Mouse (Mus musculus) retina, postnatal 7 days (tissue): Measurements from ENCODE around the gene Bbc3.
"Not testable (repeated sequence)": the region's sequence is repeated elsewhere in the genome, so short reads cannot be mapped to it uniquely, and the experiment has no call there.

Experiments
- DNase-seq: peaks from one replicate; pipeline ENCODE4 v3.0.0-alpha.2; 2012; ENCODE audit warnings: low read depth, low spot score

Bbc3 gene

DNA sequence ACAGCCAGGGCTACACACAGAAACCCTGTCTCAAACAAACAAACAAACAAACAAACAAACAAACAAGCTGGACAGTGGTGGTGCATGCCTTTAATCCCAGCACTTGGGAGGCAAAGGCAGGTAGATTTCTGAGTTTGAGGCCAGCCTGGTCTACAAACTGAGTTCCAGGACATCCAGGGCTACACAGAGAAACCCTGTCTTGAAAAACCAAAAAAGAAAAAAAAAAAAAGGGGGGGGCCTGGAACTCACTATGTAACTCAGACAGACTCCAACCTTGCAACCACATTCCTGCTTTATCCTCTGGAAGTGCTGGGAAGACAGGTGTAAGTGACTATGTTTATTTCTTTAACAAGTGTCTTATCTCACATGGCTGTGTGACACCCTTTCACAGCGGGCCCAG, at the start of gene Bbc3:
Gene Bbc3, plus strand, starts transcription at position 301 of the 400 bp plus-strand sequence.
- not testable (repeated sequence) for DNase-seq

DNA sequence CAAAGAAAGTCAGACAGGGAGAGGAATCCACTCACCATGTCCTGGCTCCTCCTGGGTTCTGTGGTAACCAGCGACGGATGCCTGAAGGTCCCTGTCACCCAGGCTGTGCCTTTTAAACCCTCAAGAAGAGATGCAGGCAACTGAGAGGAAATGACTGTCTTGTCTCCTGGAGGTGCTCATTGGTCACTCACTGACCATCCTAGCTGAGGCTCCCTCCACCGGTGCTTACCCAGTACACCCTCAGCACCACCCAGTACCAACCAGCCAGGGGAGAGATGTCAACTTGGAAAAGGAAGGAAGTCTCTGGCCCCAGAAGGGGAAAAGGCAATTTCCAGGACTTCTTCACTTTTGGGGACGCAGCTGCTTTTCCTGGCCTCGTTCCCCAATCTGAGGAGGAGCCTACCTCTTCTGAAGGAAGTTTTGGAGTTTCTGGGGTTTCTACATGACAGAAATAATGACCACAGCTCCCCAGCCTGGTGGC, 49.0 kb upstream of the Bbc3 start, which contains the start of gene C5ar1:
Gene C5ar1, minus strand, starts transcription at position 431 of the 481 bp plus-strand sequence.
- DNase-seq: no peak

DNA sequence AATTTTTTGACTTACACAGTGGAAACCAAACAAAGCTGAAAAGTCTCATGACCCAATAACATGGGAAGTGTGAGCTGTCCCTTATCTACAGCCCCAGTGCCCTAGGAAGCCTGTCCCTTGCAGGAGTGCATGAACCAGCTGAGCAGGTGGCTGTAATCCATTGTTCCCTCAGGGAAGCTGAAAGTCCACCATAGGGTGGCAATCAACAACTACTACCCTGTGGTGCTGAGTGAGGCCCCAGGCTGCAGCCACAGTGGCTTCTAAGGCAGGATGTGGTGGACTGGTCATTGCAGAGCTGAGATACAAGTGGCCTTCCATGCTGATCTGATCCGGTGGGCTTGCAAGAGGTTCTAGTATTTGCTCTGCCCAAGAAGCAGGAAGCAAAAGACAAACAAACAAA, 47.1 kb upstream of the Bbc3 start:
- DNase-seq: no peak

DNA sequence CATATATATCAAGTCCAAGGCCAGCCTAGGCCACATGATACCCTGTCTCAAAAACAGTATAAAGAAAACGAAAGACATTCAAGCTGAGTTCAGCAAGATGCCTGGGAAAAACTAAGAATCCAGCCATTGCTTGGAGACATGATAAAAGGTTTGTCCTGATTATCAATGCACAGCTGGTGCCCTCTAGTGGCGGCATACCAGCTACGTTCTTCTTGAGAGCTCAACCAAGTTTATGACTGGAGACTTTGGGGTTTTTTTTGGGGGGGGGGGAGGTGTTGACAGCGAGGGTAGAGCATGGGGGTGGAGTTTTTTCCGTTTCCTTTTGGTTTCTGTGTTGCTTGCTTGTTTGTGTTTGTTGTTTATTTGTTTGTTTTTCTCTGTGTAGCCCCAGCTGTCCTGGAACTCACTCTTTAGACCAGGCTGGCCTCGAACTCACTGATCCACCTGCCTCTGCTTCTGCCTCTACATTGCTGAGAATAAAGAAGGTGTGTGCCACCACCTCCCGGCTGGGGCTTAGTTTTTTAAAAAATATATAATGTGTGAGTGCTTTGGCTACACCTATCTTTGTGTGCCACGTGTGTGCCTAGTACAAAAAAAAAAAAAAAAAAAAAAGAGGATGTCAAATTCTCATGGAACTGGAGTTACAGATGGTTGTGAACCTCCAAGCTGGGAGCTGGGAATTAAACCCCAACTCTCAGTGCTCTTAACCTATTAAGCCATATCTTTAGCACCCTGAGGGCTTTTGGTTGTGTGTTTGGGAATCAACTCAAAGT, 45.0 kb upstream of the Bbc3 start:
- peak; percentile 63 for DNase-seq

DNA sequence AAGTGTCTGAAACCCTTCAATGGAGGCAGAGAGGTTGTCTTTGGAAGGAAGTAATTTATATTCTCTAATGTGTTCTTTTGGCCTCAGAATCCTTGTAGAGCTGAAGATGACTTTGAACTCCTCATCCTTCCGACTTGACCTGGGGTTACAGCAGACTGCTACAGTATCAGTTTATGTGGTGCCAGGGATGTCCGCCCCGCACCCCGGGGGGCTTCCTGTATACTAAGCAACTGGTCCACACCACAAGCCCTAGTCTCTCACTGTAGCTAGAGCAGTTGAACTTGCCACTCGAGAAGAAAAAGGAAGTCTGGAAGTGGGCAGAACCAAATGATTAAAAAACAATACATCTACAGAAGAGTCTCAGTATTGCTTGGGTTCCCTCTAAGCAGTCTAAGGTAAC, 44.4 kb upstream of the Bbc3 start:
- no peak for DNase-seq

DNA sequence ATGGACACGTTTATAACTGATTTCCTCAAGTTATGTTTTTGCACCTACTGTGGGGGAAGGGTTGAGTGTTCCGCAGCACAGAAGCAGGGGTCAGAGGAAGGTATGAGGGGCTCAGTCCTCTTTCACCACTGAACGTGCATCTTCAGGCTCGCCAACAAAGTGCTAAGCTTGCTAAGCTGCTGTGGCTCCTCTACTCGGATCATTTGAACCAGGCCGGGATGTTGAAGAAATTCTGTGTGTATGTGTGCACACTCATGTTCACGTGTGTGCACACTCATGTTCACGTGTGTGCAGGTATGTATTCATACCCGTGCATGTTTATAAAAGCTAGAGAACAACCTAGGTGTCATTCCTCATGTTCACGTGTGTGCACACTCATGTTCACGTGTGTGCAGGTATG, 42.3 kb upstream of the Bbc3 start:
- no peak for DNase-seq

DNA sequence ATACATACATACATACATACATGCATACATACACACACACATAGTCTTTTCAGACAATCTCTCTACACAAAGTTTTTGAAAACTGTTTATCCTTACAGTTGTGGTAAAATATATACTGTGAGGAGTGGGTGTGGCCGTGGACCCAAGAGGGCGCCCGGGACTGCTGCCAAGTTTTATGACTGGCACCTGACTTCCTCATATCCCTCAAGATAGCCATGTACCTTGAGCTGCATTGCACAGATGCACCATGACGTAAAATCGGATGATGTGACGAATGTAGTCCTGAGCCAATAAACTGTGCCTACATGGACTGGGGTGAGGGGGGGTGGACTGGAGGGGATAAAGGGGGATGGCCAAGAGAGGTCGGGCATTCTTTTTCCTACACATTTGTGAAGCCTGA, 41.6 kb upstream of the Bbc3 start:
- DNase-seq: not testable (repeated sequence)

DNA sequence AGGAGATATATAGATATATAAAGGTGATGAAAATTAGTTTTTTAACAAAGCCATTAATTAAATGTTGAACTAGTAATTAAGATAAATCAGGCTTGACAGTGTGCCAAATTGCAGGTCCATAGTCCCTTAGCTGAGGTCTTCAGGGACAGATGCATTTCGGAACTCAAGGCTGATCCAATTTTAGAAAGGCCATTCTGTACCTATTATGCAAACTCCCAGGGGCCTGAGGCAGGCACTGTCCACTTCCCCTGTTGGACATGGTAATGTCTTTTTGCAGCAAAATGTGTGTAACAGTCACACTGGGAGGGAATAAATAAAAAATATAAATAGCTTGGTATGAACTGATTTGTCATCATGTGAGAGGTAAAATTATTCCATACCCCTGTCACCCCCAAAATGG, 37.1 kb upstream of the Bbc3 start:
- no peak for DNase-seq

DNA sequence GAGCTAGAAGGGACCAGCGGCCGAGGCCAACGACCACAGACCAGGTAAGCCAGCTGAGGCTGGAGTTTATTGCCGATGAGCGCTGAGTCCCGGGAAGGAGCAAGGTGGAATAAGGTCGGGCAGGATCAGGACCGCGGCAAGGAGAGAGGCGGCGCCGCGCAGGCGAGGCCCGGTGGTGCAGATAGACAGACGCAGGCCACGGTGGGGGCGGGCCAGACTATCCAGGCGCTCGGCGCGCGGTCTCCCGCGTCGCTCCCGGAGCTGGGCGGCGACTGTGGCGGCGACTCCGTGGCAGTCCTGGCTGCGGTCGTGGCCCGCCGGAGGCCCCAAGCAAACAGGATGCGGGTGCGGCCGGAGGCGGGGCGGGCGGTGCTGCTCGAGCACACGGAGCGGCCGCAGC, 35.5 kb upstream of the Bbc3 start:
- DNase-seq: peak; percentile 52

DNA sequence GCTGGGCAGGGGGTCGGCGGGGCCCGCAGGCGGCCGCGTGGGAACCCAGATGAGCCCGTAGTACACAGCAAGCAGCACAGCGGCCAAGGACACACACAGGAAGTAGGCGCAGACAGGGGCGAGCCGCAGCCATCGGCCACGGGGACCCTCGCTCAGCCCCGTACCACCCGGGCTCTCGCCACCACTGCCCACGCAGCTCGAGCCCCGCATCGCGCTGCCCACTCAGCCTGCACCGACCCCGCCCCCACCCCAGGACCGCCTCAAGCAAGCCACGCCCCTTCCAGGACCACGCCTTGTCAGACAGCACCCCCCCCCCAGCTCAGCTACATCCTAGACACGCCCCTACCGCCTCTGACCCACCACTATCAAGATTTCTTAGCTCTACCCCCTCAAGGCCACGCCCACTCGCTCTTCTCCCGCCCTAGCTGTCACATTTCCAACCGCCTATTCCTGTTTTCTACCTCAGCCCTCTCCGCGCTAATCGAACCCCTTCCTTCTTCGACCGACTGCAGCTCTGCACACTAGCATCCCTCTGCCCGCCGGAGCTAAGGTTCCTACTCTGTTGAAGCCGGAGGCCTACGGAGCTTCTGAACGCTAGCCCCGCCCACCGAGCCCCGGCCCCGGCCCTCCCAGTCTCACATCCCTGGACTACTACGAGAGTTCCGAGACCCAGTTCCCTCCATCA, 35.0 kb upstream of the Bbc3 start, which contains the start of gene Inafm1:
Gene Inafm1, minus strand, starts transcription at position 537 of the 685 bp plus-strand sequence.
- peak; percentile 72 for DNase-seq

DNA sequence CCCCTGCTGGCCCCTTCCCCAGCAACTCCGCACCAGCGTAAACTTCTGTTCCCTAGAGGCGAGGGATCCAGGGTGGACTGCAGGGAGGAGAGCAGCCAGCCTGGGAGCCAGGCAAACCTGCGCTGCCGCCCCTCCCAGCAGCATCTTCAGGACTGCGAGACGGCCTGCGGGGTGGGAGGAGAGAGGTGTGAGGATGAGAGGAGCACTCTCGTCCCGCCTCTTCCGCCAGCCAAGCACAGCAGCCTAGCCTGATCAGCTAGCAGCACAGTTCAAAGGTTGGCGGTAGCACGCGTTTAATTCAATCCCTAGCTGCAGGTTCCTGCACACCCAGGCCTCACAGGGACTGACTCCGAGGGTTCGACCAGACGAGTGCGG, 34.4 kb upstream of the Bbc3 start:
- peak; percentile 46 for DNase-seq

DNA sequence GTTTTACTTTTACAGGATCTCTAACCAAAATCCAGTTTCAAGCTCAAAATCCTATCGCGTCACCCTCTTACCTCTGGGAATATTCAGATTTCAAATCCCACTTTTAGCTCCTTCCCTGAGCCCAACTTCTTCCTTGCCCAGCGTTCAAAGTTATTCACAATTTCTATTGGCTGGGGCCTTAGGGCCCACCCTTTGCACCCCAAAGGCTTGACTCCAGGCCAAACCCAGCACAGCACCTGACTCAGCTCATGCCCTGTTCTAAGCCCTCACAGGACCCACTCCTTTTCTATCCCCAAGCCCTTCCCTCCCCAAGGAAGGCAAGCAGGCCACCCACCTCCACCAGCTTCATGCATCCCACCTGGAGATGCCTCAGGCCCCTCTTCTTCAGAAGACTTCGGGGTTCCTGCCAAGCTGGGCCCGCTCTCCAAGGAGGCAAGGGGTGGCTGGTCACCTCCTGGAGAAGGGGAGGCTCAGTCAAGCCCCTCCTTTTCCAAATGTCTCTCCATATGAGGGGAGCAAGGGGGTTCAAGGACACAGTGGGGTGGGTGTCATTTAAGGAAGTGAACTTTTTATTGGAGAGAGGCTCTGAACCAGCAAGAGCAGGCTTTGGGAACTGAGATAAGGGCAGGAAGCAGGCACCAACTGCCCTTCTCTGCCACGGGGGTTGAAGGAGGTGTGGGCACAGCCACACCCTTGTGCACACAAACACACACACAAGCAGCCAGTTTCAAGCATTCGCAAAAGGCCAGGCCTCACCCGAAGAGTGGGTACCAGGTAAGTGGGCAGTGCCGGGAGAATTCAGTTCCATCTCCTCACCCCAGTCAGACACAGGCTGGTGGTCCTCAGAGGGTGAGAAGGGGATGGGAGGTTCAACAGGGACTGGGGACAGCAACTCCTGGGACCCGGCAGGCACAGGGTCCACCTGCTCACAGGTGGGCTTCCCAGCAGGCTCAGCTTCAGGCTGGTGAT, 33.0 kb upstream of the Bbc3 start:
- DNase-seq: no peak

DNA sequence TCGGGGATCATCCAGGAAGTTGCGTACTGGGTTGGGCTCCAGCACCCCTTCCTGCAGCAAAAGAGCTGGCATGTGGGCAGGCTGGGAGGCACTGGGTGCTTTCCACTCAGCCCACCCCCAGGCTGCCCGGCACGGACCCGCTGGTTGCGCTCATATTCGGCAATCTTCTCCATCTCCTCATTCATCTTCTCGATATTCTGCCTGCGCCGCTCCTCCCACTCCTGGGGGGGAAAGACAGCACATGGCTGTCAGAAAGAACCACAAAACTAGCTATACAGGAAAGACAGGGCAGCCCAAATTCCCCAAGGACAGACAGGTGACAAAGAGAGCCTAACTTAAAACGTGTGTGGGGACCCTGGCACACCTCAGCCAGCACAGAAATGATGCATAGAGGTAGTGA, 27.5 kb upstream of the Bbc3 start:
- DNase-seq: no peak

DNA sequence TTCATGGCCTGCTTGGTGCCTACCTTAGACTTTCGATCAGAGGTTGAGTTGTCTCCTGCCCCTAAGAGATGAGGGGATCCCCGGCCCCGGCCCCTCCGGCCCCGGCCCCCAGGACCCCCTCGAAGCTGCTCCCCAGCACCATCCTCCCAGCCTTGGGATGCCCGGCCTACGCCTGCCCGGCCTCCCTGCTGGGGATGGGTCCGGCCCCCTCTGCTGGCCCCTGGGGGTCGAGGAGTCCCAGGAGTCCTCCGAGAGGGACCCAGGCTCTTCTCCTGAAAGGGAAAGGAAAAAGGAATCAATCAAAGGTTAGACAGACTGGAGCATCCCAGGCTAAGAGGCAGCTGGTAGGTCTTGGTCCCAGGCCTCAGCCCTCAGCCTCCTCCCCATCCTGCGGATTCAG, 25.9 kb upstream of the Bbc3 start:
- no peak for DNase-seq

DNA sequence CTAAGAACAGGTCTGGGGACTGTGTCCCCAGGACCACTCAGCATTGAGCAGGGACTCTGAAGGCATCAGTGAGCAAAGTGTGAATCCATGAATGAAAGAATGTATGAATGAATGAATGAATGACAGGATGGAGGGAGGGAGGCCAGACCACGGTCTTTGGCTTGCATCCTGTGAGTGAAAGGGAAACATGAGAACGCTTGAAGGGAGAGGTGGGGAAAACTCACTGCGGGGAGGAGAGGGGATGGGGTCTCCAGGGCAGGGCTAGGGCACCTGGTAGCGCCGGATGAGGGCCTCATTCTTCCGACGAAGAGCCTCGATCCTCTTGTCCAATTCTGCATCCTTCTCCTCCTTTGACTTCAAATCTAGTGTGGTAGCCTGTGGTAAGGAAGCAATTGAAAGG, 24.2 kb upstream of the Bbc3 start:
- DNase-seq: no peak

DNA sequence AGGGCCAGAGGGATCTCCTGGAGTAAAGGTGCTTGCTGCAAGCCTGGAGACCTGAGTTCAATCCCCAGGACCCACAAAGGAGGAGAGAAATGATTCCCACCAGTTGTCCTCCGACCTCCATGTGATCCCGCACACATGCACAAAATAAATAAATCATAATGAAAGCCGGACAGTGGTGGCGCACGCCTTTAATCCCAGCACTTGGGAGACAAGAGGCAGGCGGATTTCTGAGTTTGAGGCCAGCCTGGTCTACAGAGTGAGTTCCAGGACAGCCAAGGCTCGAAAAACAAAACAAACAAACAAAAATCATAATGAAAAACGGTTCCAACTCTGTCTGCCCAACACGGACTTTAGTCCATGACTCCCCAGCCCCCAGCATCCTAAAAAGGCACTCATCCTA, 23.3 kb upstream of the Bbc3 start:
- DNase-seq: no peak

DNA sequence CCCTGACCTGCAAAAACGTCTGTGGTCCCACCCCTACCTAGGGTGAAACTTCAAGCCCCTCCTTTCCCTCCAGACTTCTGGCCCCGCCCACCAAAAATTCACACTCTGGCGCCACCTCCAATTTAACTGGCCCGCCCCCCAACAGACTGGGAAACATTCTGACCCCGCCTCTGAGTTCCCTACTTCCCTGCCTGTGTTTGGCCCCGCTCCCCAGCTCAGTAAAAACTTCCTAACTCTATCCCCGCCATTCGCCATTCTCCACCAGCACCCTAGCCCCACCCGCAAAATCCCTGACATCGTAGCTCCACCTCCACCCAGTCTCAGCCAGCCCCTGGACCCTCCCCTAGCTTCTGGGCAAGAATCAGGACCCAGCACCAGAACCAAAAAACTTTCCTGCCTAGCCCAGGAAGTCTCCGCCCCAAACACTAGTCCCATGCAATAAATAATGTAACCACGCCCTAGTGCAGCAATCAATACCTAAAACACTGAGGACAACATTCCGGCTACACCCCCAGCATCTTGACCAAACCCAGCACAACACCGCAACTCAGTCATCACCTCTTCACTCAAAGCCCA, 22.7 kb upstream of the Bbc3 start:
- DNase-seq: no peak

DNA sequence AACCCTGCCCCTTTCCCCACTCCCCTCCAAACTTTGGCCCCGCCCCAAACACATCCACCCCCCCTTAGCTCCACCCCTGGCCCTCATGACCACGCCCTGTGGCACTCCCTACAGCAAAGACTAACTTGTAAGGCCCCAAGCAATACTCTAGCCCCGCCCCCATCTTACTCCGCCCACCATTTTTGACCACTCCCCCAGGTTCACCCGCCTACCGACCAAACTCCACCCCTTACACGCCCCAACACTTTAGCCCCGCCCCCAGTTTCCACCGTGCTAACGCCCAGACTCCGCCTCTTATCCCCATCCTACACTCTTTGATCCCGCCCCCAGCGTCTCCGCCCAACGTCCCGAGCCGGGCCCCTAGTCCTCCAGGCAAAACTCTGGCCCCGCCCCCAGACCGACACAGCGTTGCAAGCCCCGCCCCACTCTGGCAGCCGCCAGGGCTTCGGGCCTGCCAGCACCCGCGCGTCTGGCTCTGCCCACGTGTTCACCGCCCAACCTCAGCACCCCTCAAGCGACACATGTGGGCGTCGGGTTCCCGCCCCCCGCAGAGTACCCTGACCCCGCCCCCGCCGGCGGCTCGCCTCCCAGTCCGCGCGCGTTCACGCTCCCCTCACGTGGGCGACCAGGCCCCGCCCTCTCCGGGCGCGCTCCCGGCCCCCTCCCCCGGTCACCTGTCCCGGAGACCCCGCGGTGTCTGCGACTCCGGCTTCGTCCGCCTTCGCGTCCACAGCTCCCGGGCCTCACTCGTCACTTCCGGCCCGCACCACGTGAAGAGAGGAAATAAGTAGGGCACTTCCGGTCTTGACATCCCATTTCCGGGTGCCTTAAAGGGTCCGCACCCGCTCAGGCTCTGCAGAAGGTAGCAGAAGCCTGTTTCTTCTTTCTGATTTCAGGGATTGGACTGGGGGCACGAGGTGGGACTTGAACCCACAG, 21.9 kb upstream of the Bbc3 start, which contains the start of gene Ccdc9:
Gene Ccdc9, minus strand, starts transcription at position 770 of the 936 bp plus-strand sequence.
- DNase-seq: peak; percentile 96

DNA sequence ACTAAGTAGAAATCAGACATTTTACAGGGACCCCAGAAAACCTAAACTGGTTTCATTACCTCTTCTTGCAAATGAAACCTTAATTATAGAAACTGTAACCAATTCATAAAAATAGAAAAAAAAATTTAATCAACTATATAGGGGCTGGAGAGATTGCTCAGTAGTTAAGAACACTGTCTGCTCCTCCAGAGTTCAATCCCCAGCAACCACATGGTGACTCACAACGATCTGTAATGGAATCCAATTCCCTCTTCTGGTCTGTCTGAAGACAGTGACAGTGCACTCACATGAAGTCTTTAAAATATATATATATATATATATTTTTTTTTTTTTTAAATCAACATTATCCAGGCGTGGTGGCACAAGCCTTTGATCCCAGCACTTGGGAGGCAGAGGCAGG, 21.2 kb upstream of the Bbc3 start:
- no peak for DNase-seq

DNA sequence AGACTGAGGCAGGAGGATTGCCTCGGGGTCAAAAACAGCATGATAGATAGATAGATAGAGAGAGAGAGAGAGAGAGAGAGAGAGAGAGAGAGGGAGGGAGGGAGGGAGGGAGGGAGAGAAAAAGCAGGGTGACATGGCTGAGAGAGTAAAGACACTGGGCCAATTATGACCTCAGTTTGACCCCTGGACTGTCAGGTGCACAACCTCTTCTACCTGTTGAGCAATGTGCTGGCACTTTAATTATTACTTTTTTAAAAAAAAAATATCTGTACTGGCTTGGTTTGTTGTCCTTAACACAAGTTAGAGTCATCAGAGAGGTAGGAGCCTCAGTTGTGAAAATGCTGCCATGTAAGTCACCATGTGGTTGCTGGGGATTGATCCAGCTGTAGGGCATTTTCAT, 20.4 kb upstream of the Bbc3 start:
- DNase-seq: no peak
